Mouse (Mus musculus) monocyte, adult 2 months (primary cell): Measurements from ENCODE around the gene Tmed1.
A peak's percentile ranks its signal among the peaks of the same experiment; 100 is the strongest.
"Not testable (repeated sequence)": the region's sequence is repeated elsewhere in the genome, so short reads cannot be mapped to it uniquely, and the experiment has no call there.

Experiments used
- DNase-seq, 2 experiments: peaks; one replicate each; pipeline ENCODE4 v3.0.0; 2022; ENCODE audit warnings: low spot score in 2 of 2, low read depth in 1 of 2

Tmed1 gene

GRCm38 (mm10) chr9:21525937-21526633 is 16.0 kb upstream of the Tmed1 start, which contains the start of gene AB124611:
Gene AB124611 (plus strand): TSS chr9:21526176.
- peak; percentile 71 to 75 for DNase-seq

GRCm38 (mm10) chr9:21525142-21525936 is 15.3 kb upstream of the Tmed1 start:
- DNase-seq, result no peak

- not testable (repeated sequence) for DNase-seq
These were observed 8.6 kb upstream of the Tmed1 start for GRCm38 (mm10) chr9:21518690-21519089.

GRCm38 (mm10) chr9:21517947-21518495 is 8.0 kb upstream of the Tmed1 start:
- DNase-seq, result no peak

GRCm38 (mm10) chr9:21513466-21513865 is 3.4 kb upstream of the Tmed1 start:
- DNase-seq, result no peak

- no peak for DNase-seq
These were observed 1.0 kb upstream of the Tmed1 start for GRCm38 (mm10) chr9:21511052-21511451.

- DNase-seq, result no peak
These were observed 600 bp upstream of the Tmed1 start for GRCm38 (mm10) chr9:21510689-21511015.

- no peak for DNase-seq
These were observed 1.1 kb downstream of the Tmed1 start for GRCm38 (mm10) chr9:21508871-21509404.

GRCm38 (mm10) chr9:21507753-21508430 is 2.2 kb downstream of the Tmed1 start:
- no peak for DNase-seq

GRCm38 (mm10) chr9:21505767-21506166 is 4.3 kb downstream of the Tmed1 start:
- no peak for DNase-seq

- DNase-seq, result no peak
These were observed 6.7 kb downstream of the Tmed1 start for GRCm38 (mm10) chr9:21503352-21503751.

GRCm38 (mm10) chr9:21498284-21498902 is 11.7 kb downstream of the Tmed1 start:
- DNase-seq, result no peak

GRCm38 (mm10) chr9:21497664-21498063 is 12.4 kb downstream of the Tmed1 start:
- no peak for DNase-seq

- no peak for DNase-seq
These were observed 13.0 kb downstream of the Tmed1 start for GRCm38 (mm10) chr9:21497050-21497542.

- DNase-seq, result no peak
These were observed 13.6 kb downstream of the Tmed1 start for GRCm38 (mm10) chr9:21496308-21497049.

GRCm38 (mm10) chr9:21494726-21495125 is 15.3 kb downstream of the Tmed1 start:
- no peak for DNase-seq

GRCm38 (mm10) chr9:21493907-21494306 is 16.1 kb downstream of the Tmed1 start:
- no peak for DNase-seq

GRCm38 (mm10) chr9:21490696-21491095 is 19.4 kb downstream of the Tmed1 start:
- DNase-seq, result no peak

- not testable (repeated sequence) for DNase-seq
These were observed 21.8 kb downstream of the Tmed1 start for GRCm38 (mm10) chr9:21488246-21488645.

GRCm38 (mm10) chr9:21484065-21484464 is 26.0 kb downstream of the Tmed1 start:
- DNase-seq, result no peak
